Mouse (Mus musculus) olfactory bulb, adult 2 months (tissue): ENCODE data around the gene Ctsz. TPM values are rescaled to one million over a fixed set of nuclear protein-coding genes. Genes with fewer than 3 reads are reported as not detected.

Source experiments
- H3K27ac ChIP-seq: fragments of 200-500 bp; 2 replicates; pipeline ENCODE4 v1.5.1; 2012; ENCODE audit warnings: low read depth, low read length; ENCODE audit not compliant: insufficient read depth
- H3K4me1 ChIP-seq: fragments of 200-500 bp; 2 replicates; pipeline ENCODE4 v1.6.1; 2012; ENCODE audit warnings: low read length; ENCODE audit not compliant: control insufficient read depth, insufficient read depth
- H3K4me3 ChIP-seq: fragments of 200-500 bp; 2 replicates; pipeline ENCODE4 v1.5.1; 2012; ENCODE audit warnings: mild to moderate bottlenecking, low read depth, low read length, moderate library complexity; ENCODE audit not compliant: insufficient read depth
- CTCF ChIP-seq: fragments of 200-500 bp; IDR thresholded peaks from 2 replicates; pipeline ENCODE4 v1.5.1; 2012; ENCODE audit warnings: low read depth, mild to moderate bottlenecking, low read length, moderate library complexity; ENCODE audit not compliant: insufficient read depth
- POLR2A ChIP-seq: fragments of 200-500 bp; IDR thresholded peaks from 2 replicates; pipeline ENCODE4 v1.6.1; 2012; ENCODE audit warnings: mild to moderate bottlenecking, low read depth, low read length, moderate library complexity; ENCODE audit not compliant: insufficient read depth
- WGBS: fragments of 180-500 bp; shearing (Covaris S2); methylation state at CpG from one replicate; pipeline ENCODE4 v1.1.7; 2018; 5-methylcytosine and 5-hydroxymethylcytosine counted together
- polyA plus RNA-seq: library from polyadenylated mRNA; stranded (reverse); fragments of >200 nt; gene quantifications from 2 replicates; pipeline ENCODE4 v1.2.4, GENCODE M21; 2012; ENCODE audit warnings: low replicate concordance; ENCODE audit not compliant: missing spikeins, insufficient read depth, insufficient read length

Ctsz gene
- polyA plus RNA-seq, 1 experiment, result not detected

- peak overlapping the region; percentile 89 for H3K4me3 ChIP-seq
- peaks cover 13% of the 10 kb centered on the region for H3K4me1 ChIP-seq
- WGBS, result 48% methylated on average over 18 of the region's 18 CpGs
- no peak for TF ChIP-seq CTCF
- TF ChIP-seq POLR2A, result no peak
- no peak overlapping the region for H3K27ac ChIP-seq
Observed at GRCm38 (mm10) chr2:174415001-174415730, 23.7 kb downstream of the Ctsz start.

GRCm38 (mm10) chr2:174413127-174413526, 25.7 kb downstream of the Ctsz start:
- 85% methylated on average over 7 of the region's 7 CpGs for WGBS
- no peak for TF ChIP-seq POLR2A
- TF ChIP-seq CTCF, result no peak
- H3K4me3 ChIP-seq, result no peak overlapping the region
- H3K27ac ChIP-seq, result no peak overlapping the region
- peaks cover 11% of the 10 kb centered on the region for H3K4me1 ChIP-seq

GRCm38 (mm10) chr2:174410222-174410621, 28.6 kb downstream of the Ctsz start:
- H3K4me1 ChIP-seq, result no peaks in the 10 kb centered on the region
- no peak overlapping the region for H3K4me3 ChIP-seq
- 84% methylated on average over 2 of the region's 2 CpGs for WGBS
- H3K27ac ChIP-seq, result no peak overlapping the region
- no peak for TF ChIP-seq POLR2A
- no peak for TF ChIP-seq CTCF

GRCm38 (mm10) chr2:174400396-174400795, 38.4 kb downstream of the Ctsz start:
- no peak overlapping the region for H3K4me3 ChIP-seq
- TF ChIP-seq CTCF, result no peak
- no peak for TF ChIP-seq POLR2A
- H3K4me1 ChIP-seq, result no peaks in the 10 kb centered on the region
- WGBS, result 89% methylated on average over 4 of the region's 4 CpGs
- H3K27ac ChIP-seq, result no peak overlapping the region

GRCm38 (mm10) chr2:174397881-174398280, 41.0 kb downstream of the Ctsz start:
- H3K27ac ChIP-seq, result no peak overlapping the region
- H3K4me1 ChIP-seq, result no peaks in the 10 kb centered on the region
- TF ChIP-seq POLR2A (no peak), CTCF (no peak)
- 96% methylated on average over 6 of the region's 6 CpGs for WGBS
- H3K4me3 ChIP-seq, result no peak overlapping the region

- WGBS, result 98% methylated on average over 1 of the region's 1 CpGs
- no peaks in the 10 kb centered on the region for H3K4me1 ChIP-seq
- no peak for TF ChIP-seq POLR2A
- no peak for TF ChIP-seq CTCF
- H3K27ac ChIP-seq, result no peak overlapping the region
- H3K4me3 ChIP-seq, result no peak overlapping the region
Observed at GRCm38 (mm10) chr2:174397065-174397464, 41.8 kb downstream of the Ctsz start.

- TF ChIP-seq POLR2A (no peak), CTCF (no peak)
- 86% methylated on average over 10 of the region's 10 CpGs for WGBS
- no peak overlapping the region for H3K4me3 ChIP-seq
- H3K27ac ChIP-seq, result no peak overlapping the region
- no peaks in the 10 kb centered on the region for H3K4me1 ChIP-seq
Observed at GRCm38 (mm10) chr2:174396643-174397042, 42.2 kb downstream of the Ctsz start.

GRCm38 (mm10) chr2:174393383-174393782, 45.5 kb downstream of the Ctsz start:
- H3K4me3 ChIP-seq, result no peak overlapping the region
- TF ChIP-seq POLR2A (no peak), CTCF (no peak)

GRCm38 (mm10) chr2:174392554-174392953, 46.3 kb downstream of the Ctsz start:
- no peaks in the 10 kb centered on the region for H3K4me1 ChIP-seq
- no peak for TF ChIP-seq CTCF
- no peak for TF ChIP-seq POLR2A
- H3K27ac ChIP-seq, result no peak overlapping the region
- no peak overlapping the region for H3K4me3 ChIP-seq
- 49% methylated on average over 9 of the region's 9 CpGs for WGBS

More at GRCm38 (mm10) chr2:174393383-174393782, 45.5 kb downstream of the Ctsz start:
- Histone ChIP-seq H3K27ac (no peak overlapping the region), H3K4me1 (no peaks in the 10 kb centered on the region)
- WGBS, result 84% methylated on average over 5 of the region's 5 CpGs

- no peak for TF ChIP-seq CTCF
- TF ChIP-seq POLR2A, result no peak
- no peaks in the 10 kb centered on the region for H3K4me1 ChIP-seq
- H3K4me3 ChIP-seq, result no peak overlapping the region
- no peak overlapping the region for H3K27ac ChIP-seq
- 87% methylated on average over 3 of the region's 3 CpGs for WGBS
Observed at GRCm38 (mm10) chr2:174391936-174392335, 46.9 kb downstream of the Ctsz start.
